In the genomic region with DNA sequence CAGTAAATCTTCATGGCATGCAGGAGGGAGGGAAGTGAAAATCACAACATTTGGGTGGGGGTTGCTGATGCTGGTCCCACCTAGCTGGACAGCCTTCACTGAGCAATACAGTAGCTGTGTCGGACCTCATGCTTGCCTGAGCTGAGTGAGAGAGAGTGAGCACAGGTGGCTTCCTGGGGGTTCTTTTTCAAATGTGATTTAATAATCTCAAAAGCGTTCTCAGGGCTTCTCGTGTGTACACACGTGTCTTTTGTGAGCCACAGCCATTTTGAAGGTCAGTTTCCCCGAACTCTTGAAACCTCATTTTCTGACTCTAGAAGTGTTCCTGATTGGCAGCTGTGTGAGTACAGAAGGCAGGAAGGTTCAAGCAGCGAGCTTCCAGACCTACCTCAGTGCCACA, we compare ENCODE assay signal across 15 mouse cellular contexts.
"Had no signal": no experiment of that assay in that cellular context is flagged by ENCODE, and none has a peak within 500 bp of the region (broad histone marks: within the 10 kb centered on the region; RNA-seq: fewer than 3 reads in every experiment).

No protein-coding gene starts in this region.

- H3K4me2 ChIP-seq: lung, embryonic 14.5 days; midbrain, embryonic 12.5 days; midbrain, embryonic 15.5 days; neural tube, embryonic 12.5 days had no signal

- H3K36me3 ChIP-seq: midbrain, embryonic 10.5 days; midbrain, embryonic 12.5 days; midbrain, embryonic 15.5 days; neural tube, embryonic 12.5 days had no signal

- H3K27me3 ChIP-seq: midbrain, embryonic 12.5 days; midbrain, embryonic 15.5 days; neural tube, embryonic 12.5 days had no signal

- H3K4me1 ChIP-seq: midbrain, embryonic 10.5 days; midbrain, embryonic 12.5 days; midbrain, embryonic 15.5 days; neural tube, embryonic 12.5 days had no signal

- H3K9me3 ChIP-seq: midbrain, embryonic 10.5 days; midbrain, embryonic 12.5 days; midbrain, embryonic 15.5 days; neural tube, embryonic 12.5 days had no signal

- H3K9ac ChIP-seq: lung, embryonic 14.5 days; midbrain, embryonic 12.5 days; midbrain, embryonic 15.5 days; neural tube, embryonic 12.5 days had no signal

- DNase-seq: lung, adult 18-20 months; lung, embryonic 14.5 days; lung, postnatal 10 days; lung, postnatal 4 days; retina, postnatal 1 day; right cerebral cortex, adult 18-20 months; right cerebral cortex, postnatal 25 days; right cerebral cortex, postnatal 4 days; thymus, adult 18-20 months; thymus, postnatal 14 days; thymus, postnatal 36 days had no signal

- ATAC-seq: midbrain, embryonic 15.5 days had no signal

- H3K4me3 ChIP-seq: midbrain, embryonic 10.5 days; midbrain, embryonic 12.5 days; midbrain, embryonic 15.5 days; neural tube, embryonic 12.5 days had no signal

- H3K27ac ChIP-seq: midbrain, embryonic 10.5 days; midbrain, embryonic 12.5 days; midbrain, embryonic 15.5 days; neural tube, embryonic 12.5 days had no signal
